ENCODE assay signal across 22 mouse cellular contexts in genomic region chr1:34766899-34767298, GRCm38 (mm10).
A peak's percentile ranks its signal among the peaks of the same experiment; 100 is the strongest.
DNase-seq lines count a peak whose midpoint lies in the region; ATAC-seq and TF ChIP-seq lines count a peak whose summit lies in the region.
"Had no signal": no experiment of that assay in that cellular context is flagged by ENCODE, and none has a peak within 500 bp of the region (broad histone marks: within the 10 kb centered on the region; RNA-seq: fewer than 3 reads in every experiment).

No protein-coding gene starts in this region.

- H3K9me3 ChIP-seq in liver, embryonic 12.5 days (replicated peaks), result no peaks in the 10 kb centered on the region
- H3K9me3 ChIP-seq: forebrain, embryonic 12.5 days; G1E; heart, embryonic 15.5 days; intestine, embryonic 15.5 days; limb, embryonic 13.5 days; liver, embryonic 15.5 days; neural tube, embryonic 12.5 days had no signal

- no peak for TF ChIP-seq CTCF in liver, adult 2 months (IDR thresholded peaks at IDR 0.05; ENCODE audit: low read depth, low read length)

- no peak overlapping the region for H3K27ac ChIP-seq in liver, adult 2 months (replicated peaks; ENCODE audit: insufficient read depth, low read depth, low read length)
- no peak overlapping the region for H3K27ac ChIP-seq in liver, embryonic 12.5 days
- H3K27ac ChIP-seq: forebrain, embryonic 12.5 days; heart, adult 2 months; heart, embryonic 15.5 days; intestine, embryonic 15.5 days; limb, embryonic 13.5 days; liver, embryonic 15.5 days; neural tube, embryonic 12.5 days had no signal

- no peak overlapping the region for H3K4me2 ChIP-seq in liver, embryonic 12.5 days
- H3K4me2 ChIP-seq: forebrain, embryonic 12.5 days; heart, embryonic 15.5 days; intestine, embryonic 15.5 days; limb, embryonic 13.5 days; liver, embryonic 15.5 days; midbrain, embryonic 11.5 days; neural tube, embryonic 12.5 days had no signal

- H3K4me3 ChIP-seq in liver, adult 2 months (ENCODE audit: insufficient read depth, low read depth, low read length), result no peak overlapping the region
- no peak overlapping the region for H3K4me3 ChIP-seq in liver, embryonic 12.5 days
- H3K4me3 ChIP-seq: forebrain, embryonic 12.5 days; heart, adult 2 months; heart, embryonic 15.5 days; intestine, embryonic 15.5 days; limb, embryonic 13.5 days; liver, embryonic 15.5 days; neural tube, embryonic 12.5 days had no signal

- no peaks in the 10 kb centered on the region for H3K79me2 ChIP-seq in liver, adult 2 months (ENCODE audit: control insufficient read depth, insufficient read depth, low read length)

- no peak for TF ChIP-seq POLR2A in liver, adult 2 months (IDR thresholded peaks at IDR 0.05; ENCODE audit: extremely low read depth, insufficient read depth, low read length)

- no peaks in the 10 kb centered on the region for H3K27me3 ChIP-seq in liver, adult 2 months (ENCODE audit: control insufficient read depth, insufficient read depth, low read length)
- no peaks in the 10 kb centered on the region for H3K27me3 ChIP-seq in liver, embryonic 12.5 days (replicated peaks)
- H3K27me3 ChIP-seq: forebrain, embryonic 12.5 days; heart, embryonic 15.5 days; intestine, embryonic 15.5 days; limb, embryonic 13.5 days; liver, embryonic 15.5 days; neural tube, embryonic 12.5 days had no signal

- H3K4me1 ChIP-seq in liver, adult 2 months (ENCODE audit: control insufficient read depth, insufficient read depth, low read length), result no peaks in the 10 kb centered on the region
- H3K4me1 ChIP-seq in liver, embryonic 12.5 days, result no peaks in the 10 kb centered on the region
- H3K4me1 ChIP-seq: forebrain, embryonic 12.5 days; limb, embryonic 13.5 days; liver, embryonic 15.5 days had no signal

- no peak for DNase-seq in cerebellum, postnatal 4 days (ENCODE audit: low spot score in 2 of 2)
- DNase-seq in liver, adult 2 months (ENCODE audit: extremely low read depth, low read depth, low spot score), result peak; percentile 1
- peak; percentile 78 for DNase-seq in cerebellum, adult 8-10 months
- peak; percentile 0 for DNase-seq in fibroblast of lung, adult 2 months (ENCODE audit: low read depth)
- DNase-seq in urinary bladder, postnatal 4 days (ENCODE audit: low spot score in 2 of 2), result no peak
- no peak for DNase-seq in kidney, adult 11 months
- DNase-seq: gastrocnemius, postnatal 14 days; heart, adult 2 months; kidney, postnatal 36 days; right cerebral cortex, postnatal 14 days; spleen, adult 18-20 months; thymus, postnatal 36 days had no signal

- H3K9ac ChIP-seq in liver, adult 2 months (ENCODE audit: low read depth, low read length), result no peak overlapping the region
- H3K9ac ChIP-seq in liver, embryonic 12.5 days, result no peak overlapping the region
- H3K9ac ChIP-seq: forebrain, embryonic 12.5 days; heart, embryonic 15.5 days; intestine, embryonic 15.5 days; limb, embryonic 13.5 days; liver, embryonic 15.5 days; neural tube, embryonic 12.5 days had no signal

- 12% methylated on average over 1 of the region's 1 CpGs for WGBS in liver, adult 2 months
- WGBS in liver, embryonic 12.5 days (ENCODE audit: insufficient replicate concordance), result 39% methylated on average over 1 of the region's 1 CpGs

- peak; percentile 82 for ATAC-seq in cerebellum, adult (ENCODE audit: insufficient number of reproducible peaks, low FRiP score, low TSS enrichment)
- ATAC-seq in liver, embryonic 12.5 days, result no peak

- no peaks in the 10 kb centered on the region for H3K36me3 ChIP-seq in liver, adult 2 months (ENCODE audit: control insufficient read depth, insufficient read depth, low read length)
- H3K36me3 ChIP-seq in liver, embryonic 12.5 days, result no peaks in the 10 kb centered on the region
- H3K36me3 ChIP-seq: forebrain, embryonic 12.5 days; G1E; heart, embryonic 15.5 days; intestine, embryonic 15.5 days; limb, embryonic 13.5 days; liver, embryonic 15.5 days; neural tube, embryonic 12.5 days had no signal

Comparison
In these comparisons a context has a peak if more than half of its experiments do, and no peak if none do; other contexts are left out.
1. DNase-seq: peak in liver, adult 2 months (single experiment), cerebellum, adult 8-10 months (single experiment) and fibroblast of lung, adult 2 months (single experiment); none in cerebellum, postnatal 4 days (0 of 2), urinary bladder, postnatal 4 days (0 of 2) and kidney, adult 11 months (single experiment).